In genomic region chr2:127069781-127070434, GRCm38 (mm10) we compare ENCODE assay signal across 8 mouse cellular contexts. TPM values are rescaled to one million over a fixed set of nuclear protein-coding genes. Genes with fewer than 3 reads are reported as not detected.
DNase-seq lines count a peak whose midpoint lies in the region; ATAC-seq and TF ChIP-seq lines count a peak whose summit lies in the region.

No protein-coding gene starts in this region.

- TF ChIP-seq CTCF in heart, postnatal 0 days (IDR thresholded peaks at IDR 0.05; ENCODE audit: low read depth) = no peak

- 8% methylated on average over 11 of the region's 11 CpGs for WGBS in kidney, embryonic 14.5 days
- 17% methylated on average over 11 of the region's 11 CpGs for WGBS in heart, postnatal 0 days

- peaks cover 15% of the 10 kb centered on the region for H3K36me3 ChIP-seq in kidney, embryonic 14.5 days (ENCODE audit: control insufficient read depth, insufficient read depth, low read length)
- H3K36me3 ChIP-seq in heart, postnatal 0 days (replicated peaks; ENCODE audit: control insufficient read depth, insufficient read depth, low read length) = peaks cover 15% of the 10 kb centered on the region

- peak overlapping the region; percentile 71 for H3K4me2 ChIP-seq in kidney, embryonic 14.5 days (replicated peaks; ENCODE audit: low read depth, low read length)
- peak overlapping the region; percentile 91 for H3K4me2 ChIP-seq in heart, postnatal 0 days (ENCODE audit: low read depth, low read length)

- TF ChIP-seq EP300 in heart, postnatal 0 days (IDR thresholded peaks at IDR 0.05; ENCODE audit: low read depth) = no peak

- H3K4me3 ChIP-seq in kidney, embryonic 14.5 days (ENCODE audit: low read length) = peak overlapping the region; percentile 68
- H3K4me3 ChIP-seq in heart, postnatal 0 days (ENCODE audit: low read depth, low read length) = peak overlapping the region; percentile 78

- H3K27me3 ChIP-seq in kidney, embryonic 14.5 days (ENCODE audit: control insufficient read depth, insufficient read depth, low read length) = no peaks in the 10 kb centered on the region
- no peaks in the 10 kb centered on the region for H3K27me3 ChIP-seq in heart, postnatal 0 days (ENCODE audit: control insufficient read depth, insufficient read depth, low read length)

- peaks cover 7% of the 10 kb centered on the region for H3K4me1 ChIP-seq in kidney, embryonic 14.5 days (ENCODE audit: control insufficient read depth, insufficient read depth, low read length)
- no peaks in the 10 kb centered on the region for H3K4me1 ChIP-seq in heart, postnatal 0 days (ENCODE audit: control insufficient read depth, insufficient read depth)

- no peak; the same call in 1 of the 2 replicates for ATAC-seq in kidney, embryonic 14.5 days (ENCODE audit: low FRiP score, low TSS enrichment)
- peak; percentile 40; the same call in 1 of the 2 replicates for ATAC-seq in heart, postnatal 0 days (ENCODE audit: insufficient read depth, low read depth)
- ATAC-seq in megakaryocyte-erythroid progenitor cell, adult 5-6 weeks (replicated peaks; ENCODE audit: low FRiP score, low TSS enrichment, poor library complexity, severe bottlenecking) = 0 out of 2 replicates have a peak, but pooled peaks have one; percentile 23

- DNase-seq in kidney, postnatal 4 days = no peak
- DNase-seq in c-Kit-positive CD71-positive TER-119-negative erythroid progenitor cells, embryonic 14.5 days (ENCODE audit: low read depth) = peak; percentile 17
- peak; percentile 17 for DNase-seq in heart, postnatal 0 days (ENCODE audit: low spot score)
- no peak for DNase-seq in left cerebral cortex, adult 18-20 months (ENCODE audit: low spot score in 2 of 2)
- DNase-seq in layer of hippocampus, postnatal 14 days (ENCODE audit: low spot score in 2 of 2) = no peak
- DNase-seq in ovary, adult 18-20 months (ENCODE audit: low spot score) = no peak

- peak overlapping the region; percentile 67 for H3K9ac ChIP-seq in kidney, embryonic 14.5 days (ENCODE audit: low read depth, low read length)
- H3K9ac ChIP-seq in heart, postnatal 0 days (replicated peaks; ENCODE audit: low read depth, low read length) = peak overlapping the region; percentile 65; the same call in 1 of the 2 replicates

- peak overlapping the region; percentile 82 for H3K27ac ChIP-seq in kidney, embryonic 14.5 days (ENCODE audit: low read depth, low read length)
- H3K27ac ChIP-seq in heart, postnatal 0 days (ENCODE audit: low read depth) = peak overlapping the region; percentile 16; the same call in 1 of the 2 replicates

- H3K9me3 ChIP-seq in kidney, embryonic 14.5 days (ENCODE audit: control insufficient read depth, low read length) = no peaks in the 10 kb centered on the region
- no peaks in the 10 kb centered on the region for H3K9me3 ChIP-seq in heart, postnatal 0 days (replicated peaks; ENCODE audit: control insufficient read depth, low read length)

RNA-seq across cellular contexts. Expression of gene Blvra, which starts 0.6 kb away (rescaled TPM):
- 39.6 and 43.4 TPM in 2 replicates for polyA plus RNA-seq in kidney, embryonic 14.5 days (2014; fragmentation: Nextera tagmentation; extraction: Ambion mirVana)
- 16.0 and 27.0 TPM in 2 replicates for total RNA-seq in heart, postnatal 0 days (2014; rRNA removed; ENCODE audit: low replicate concordance)
- 37.6 and 43.6 TPM in 2 replicates for polyA plus RNA-seq in heart, postnatal 0 days (2015; fragmentation: Nextera tagmentation; extraction: Ambion mirVana)
- 53.7 and 54.7 TPM in 2 replicates for total RNA-seq in megakaryocyte-erythroid progenitor cell, adult 5-6 weeks (2014; fragmentation: Nextera tagmentation)
- total RNA-seq in megakaryocyte-erythroid progenitor cell, adult 5-6 weeks (2017) = 40.9 and 47.9 TPM in 2 replicates
- total RNA-seq in left cerebral cortex, adult 18-20 months (2021) = 10 to 100 TPM; 28.3 to 29.1 TPM
- 10 to 100 TPM; 16.3 to 19.1 TPM for total RNA-seq in layer of hippocampus, postnatal 14 days (2021)

Comparison
In these comparisons a context has a peak if more than half of its experiments do, and no peak if none do; other contexts are left out.
1. DNase-seq: peak in c-Kit-positive CD71-positive TER-119-negative erythroid progenitor cells, embryonic 14.5 days (single experiment) and heart, postnatal 0 days (single experiment); none in kidney, postnatal 4 days (0 of 2), left cerebral cortex, adult 18-20 months (0 of 2), layer of hippocampus, postnatal 14 days (0 of 2) and ovary, adult 18-20 months (single experiment).